Mouse (Mus musculus) right cerebral cortex, postnatal 36 days (tissue): Measurements from ENCODE around the gene Pck2.

Source experiments
- DNase-seq, 2 experiments: peaks; one replicate each; pipeline ENCODE4 v3.0.0; 2022; ENCODE audit warnings: low spot score in 2 of 2, mixed read lengths in 1 of 2

The Pck2 gene

GRCm38 (mm10) chr14:55527940-55528339, 12.1 kb upstream of the Pck2 start:
- no peak for DNase-seq

- no peak for DNase-seq
Observed at GRCm38 (mm10) chr14:55536116-55536745, 3.8 kb upstream of the Pck2 start.

- peak; percentile 53 to 70 for DNase-seq
Observed at GRCm38 (mm10) chr14:55540787-55541321, 788 bp downstream of the Pck2 start.

GRCm38 (mm10) chr14:55542268-55542667, 2.2 kb downstream of the Pck2 start:
- DNase-seq = no peak

DNA sequence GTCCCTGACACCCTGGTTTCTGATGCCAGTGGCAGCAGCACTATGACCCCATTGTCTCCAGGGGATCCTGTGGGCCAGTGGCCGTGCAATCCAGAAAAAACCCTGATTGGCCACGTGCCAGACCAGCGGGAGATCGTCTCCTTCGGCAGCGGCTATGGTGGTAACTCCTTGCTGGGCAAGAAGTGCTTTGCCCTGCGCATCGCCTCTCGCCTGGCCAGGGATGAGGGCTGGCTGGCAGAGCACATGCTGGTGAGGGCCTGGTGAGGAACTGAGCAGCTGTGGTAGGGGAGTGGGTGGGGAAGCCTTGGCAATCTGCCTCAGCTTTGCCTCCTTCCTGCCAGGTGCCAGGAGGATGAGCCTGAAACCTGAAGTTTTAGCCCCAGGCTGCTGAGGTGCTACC, 4.3 kb downstream of the Pck2 start:
- DNase-seq = no peak

DNA sequence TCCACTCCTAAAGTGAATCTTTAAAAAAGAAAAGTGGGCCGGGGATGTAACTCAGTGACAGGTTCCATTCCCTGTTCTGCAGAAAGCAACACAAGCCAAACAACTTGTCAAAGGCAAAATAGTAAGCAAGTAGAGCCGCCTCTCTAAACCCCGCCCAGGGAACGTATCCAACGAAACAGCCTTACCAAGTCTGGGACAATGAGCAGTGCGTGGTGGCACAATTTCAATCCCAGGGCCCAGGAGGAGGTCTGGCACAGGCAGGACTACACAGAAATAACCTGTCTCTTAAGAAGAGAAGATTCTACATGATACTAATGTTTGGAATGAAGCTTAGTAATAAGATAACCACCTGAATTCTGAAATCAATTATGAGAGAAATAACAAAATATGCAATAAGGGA, 10.1 kb downstream of the Pck2 start:
- DNase-seq = no peak

- DNase-seq = no peak
Observed at GRCm38 (mm10) chr14:55551347-55551746, 11.3 kb downstream of the Pck2 start.

- DNase-seq = no peak
Observed at GRCm38 (mm10) chr14:55551794-55552193, 11.7 kb downstream of the Pck2 start.

GRCm38 (mm10) chr14:55554635-55555034, 14.6 kb downstream of the Pck2 start:
- DNase-seq = no peak

- DNase-seq = no peak
Observed at GRCm38 (mm10) chr14:55555788-55556187, 15.7 kb downstream of the Pck2 start.

DNA sequence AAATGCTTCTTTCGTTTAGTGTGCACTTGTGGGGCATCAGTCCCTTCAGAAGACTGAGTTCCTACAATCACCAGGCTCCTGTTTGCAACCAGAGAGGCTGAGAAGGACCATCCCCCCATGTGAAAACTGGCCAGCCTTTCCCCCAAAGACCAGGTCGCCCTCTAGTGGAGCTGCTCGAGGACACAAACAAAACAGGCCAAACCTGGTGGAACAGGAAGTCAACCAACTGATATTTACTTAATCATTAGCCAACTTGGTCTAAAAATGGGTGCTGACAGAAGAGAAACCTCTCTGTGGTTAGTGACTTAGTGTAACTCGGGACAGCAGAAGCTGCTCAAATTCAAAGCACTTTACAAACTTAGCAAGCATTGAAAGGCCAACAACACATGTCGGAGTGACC, 16.9 kb downstream of the Pck2 start:
- DNase-seq = peak in 1 of 2 experiments; percentile 51

- no peak for DNase-seq
Observed at GRCm38 (mm10) chr14:55557587-55557986, 17.5 kb downstream of the Pck2 start.

DNA sequence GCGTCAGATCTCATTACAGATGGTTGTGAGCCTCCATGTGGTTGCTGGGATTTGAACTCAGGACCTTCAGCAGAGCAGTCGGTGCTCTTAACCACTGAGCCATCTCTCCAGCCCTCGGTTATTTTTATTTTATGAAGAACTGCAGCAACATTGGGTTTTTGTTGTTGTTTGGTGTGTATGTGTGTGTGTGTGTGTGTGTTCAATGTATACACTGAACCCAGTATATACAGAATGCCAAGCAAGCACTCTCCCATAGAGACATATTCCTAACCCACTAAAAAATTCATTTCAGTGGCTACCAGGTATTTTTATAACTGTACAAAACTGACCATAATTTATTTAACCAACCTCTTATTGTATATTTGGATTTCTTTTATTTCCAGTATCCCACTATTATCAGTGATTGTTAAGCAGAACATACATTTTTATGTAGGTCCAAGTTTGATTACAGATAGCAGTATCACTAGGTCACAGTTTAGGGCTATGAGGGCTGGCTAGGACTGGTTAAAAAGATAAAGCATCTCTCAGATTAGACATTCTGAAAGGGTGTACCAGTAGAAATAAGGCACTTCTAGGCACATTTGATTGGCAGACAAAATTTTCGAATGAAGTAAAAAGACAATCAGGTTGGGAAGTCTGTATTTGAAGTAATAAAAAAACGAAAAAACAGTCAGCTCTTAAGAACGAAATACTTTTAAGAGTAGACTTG, 18.8 kb downstream of the Pck2 start:
- DNase-seq = no peak

DNA sequence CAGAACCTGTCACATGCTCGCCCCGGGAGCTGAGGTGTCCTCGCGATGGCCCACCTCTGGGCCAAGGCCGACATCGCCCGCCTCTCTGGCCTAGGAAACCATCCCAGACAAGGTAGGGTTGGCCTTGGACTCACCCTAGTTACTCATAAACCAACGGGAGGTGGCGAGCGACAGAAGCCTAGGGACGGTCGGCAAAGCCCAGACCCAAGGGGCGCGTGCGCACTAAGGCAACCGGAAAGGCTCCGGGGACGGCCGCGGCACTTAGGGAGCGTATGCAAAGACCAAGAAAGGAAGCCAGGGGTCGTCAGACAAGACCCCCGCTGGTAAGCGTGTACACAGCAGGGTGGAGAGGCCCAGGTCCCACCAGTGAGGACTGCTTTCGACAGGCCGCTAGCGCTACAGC, 19.7 kb downstream of the Pck2 start, which contains the start of gene Dcaf11:
Gene Dcaf11, plus strand, starts transcription at position 208 of the 403 bp plus-strand sequence.
- DNase-seq = peak; percentile 83 to 84

DNA sequence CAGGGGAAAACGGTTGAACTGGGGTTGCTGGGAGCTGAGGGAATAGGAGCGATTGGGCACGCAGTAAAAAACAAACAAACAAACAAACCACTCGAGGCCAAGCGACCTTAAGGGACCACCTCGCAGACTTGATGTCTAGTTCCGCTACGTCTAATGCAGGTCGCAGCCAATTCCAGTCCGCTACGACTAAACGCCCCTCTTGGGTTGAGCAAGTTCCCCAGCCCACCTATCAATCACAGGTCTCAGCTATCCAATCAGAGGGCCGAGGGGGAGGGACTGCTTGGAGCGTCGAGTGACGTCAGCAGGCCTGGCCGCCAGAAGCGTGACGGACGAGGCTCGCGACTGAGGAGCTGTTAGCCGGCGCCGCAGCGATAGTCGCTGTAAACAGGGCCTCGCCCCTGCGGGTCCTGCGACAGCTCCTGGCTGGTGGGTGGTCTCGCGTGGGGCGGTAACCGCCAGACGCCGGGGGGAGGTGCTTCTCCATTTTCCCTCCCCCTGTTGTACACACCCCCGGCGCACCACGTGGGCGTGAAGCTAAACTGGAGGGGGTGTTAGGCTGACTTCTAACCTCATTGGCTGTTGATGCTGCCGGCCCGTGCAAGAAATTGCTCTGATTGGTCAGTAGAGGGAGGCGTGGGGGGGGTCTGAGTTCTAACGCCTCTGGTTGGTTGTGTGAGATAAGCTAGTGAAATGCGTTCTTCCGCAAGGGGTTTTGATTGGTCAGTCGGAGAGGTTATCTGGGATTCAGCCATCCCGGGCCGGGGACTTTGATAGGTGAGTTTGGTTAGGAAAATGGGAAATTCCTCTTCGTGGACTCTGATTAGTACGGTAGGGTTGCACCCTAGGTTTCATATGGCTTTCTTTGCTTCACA, 20.4 kb downstream of the Pck2 start, which contains the start of gene A730061H03Rik:
Gene A730061H03Rik, minus strand, starts transcription at position 205 of the 872 bp plus-strand sequence.
- peak; percentile 98 to 99 for DNase-seq

GRCm38 (mm10) chr14:55561860-55562259, 21.8 kb downstream of the Pck2 start:
- no peak for DNase-seq

GRCm38 (mm10) chr14:55563249-55563648, 23.2 kb downstream of the Pck2 start:
- no peak for DNase-seq

- DNase-seq = no peak
Observed at GRCm38 (mm10) chr14:55565748-55566147, 25.7 kb downstream of the Pck2 start.

DNA sequence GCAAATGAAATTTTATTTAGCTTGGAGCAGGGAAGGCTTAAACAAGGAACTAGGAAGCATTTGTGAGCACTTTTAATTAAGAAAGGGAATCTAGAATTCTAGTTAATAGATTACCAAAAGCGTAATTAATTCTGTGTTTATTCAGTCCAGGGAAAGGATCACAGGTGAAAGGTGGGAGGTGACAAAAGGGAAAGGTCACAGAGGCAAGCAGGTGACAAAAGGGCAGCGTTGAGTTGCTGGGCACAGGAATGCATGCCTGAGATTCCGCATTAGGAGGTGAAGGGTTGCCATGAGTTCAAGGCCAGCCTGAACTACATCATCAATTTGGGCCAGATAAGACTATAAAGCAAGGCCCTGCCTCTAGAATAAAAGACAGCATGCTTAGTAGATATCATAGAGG, 27.4 kb downstream of the Pck2 start:
- DNase-seq = no peak

DNA sequence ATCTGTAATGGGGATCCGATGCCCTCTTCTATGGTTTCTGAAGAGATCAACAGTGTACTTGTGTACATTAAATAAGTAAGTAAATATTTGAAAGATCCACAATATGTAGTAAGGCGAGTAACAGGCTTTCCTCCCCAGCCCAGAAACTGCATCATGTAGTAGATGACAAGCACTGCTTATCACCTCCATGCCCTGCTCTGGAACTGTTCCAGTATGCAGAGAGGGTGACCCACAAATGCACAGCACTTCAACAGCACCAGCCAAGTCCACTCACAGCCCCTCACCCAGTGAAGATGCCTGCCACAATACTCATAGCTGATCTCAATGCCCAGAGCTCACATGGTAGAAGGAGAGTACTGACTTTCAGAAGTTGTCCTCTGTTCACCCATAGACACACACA, 30.5 kb downstream of the Pck2 start:
- no peak for DNase-seq

DNA sequence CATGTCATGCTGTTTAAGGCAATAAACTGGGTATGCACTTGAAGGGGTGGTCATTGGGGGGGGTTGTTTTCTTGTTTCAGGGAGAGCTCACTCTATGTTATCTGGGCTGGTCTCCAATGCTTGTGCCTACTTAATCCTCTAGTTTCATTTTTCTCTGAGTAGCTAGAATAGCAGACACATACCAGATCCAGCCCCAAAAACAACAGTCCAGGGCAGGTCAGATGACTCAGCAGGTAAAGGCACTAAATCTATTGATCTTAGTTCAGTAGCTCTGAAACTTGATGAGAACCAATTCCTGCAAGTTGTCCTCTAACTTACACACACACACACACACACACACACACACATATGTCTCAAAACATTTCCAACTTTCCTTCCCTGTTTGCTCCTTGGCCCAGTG, 31.7 kb downstream of the Pck2 start:
- DNase-seq = no peak

DNA sequence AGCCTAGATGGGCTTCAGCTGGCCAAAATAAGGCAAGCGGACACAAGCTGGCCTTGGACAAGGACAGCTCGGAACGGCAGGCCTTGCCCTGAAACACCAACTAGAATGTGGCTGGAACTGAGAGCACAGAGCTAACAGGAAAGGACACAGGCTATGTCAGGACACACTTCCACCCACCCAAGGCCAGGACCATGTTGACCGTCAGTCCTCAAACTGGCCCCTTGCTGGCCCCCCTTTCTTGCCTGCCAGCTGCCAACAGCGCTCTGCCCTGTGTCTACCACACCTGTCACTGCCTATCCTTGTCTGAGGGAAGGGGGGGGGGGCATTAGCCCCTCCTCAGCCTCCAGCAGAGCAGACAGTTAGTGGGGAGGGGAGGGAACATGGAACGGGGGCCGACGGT, 35.2 kb downstream of the Pck2 start, which contains the start of gene Fitm1:
Gene Fitm1, plus strand, starts transcription at position 316 of the 400 bp plus-strand sequence.
- no peak for DNase-seq
